Mouse (Mus musculus): Measurements from ENCODE around the gene Vmn2r50.
"Not testable (repeated sequence)": the region's sequence is repeated elsewhere in the genome, so short reads cannot be mapped to it uniquely, and the experiment has no call there.

The Vmn2r50 gene

DNA sequence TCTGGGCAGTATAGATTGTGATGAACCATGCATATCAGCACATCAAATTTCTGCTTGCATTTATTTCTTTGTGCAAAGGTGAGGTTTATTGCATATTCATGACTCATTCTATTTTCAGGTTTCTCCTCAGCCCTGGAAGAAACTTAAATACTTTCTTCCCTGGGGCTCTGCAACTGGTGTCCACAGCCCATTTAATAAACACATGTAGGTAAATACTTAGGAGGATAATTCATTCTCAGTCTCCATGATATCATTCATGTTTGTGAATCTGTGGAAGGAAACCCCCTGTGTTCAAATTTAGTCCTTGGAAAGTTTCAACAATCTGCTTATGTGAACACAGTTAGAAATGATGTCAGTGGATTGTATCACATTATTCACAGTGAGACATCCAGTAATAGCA lies at the start of gene Vmn2r50:
Vmn2r50 (minus strand) TSS at position 101 of the 400 bp plus-strand sequence.
- DNase-seq, result not testable (repeated sequence)

DNA sequence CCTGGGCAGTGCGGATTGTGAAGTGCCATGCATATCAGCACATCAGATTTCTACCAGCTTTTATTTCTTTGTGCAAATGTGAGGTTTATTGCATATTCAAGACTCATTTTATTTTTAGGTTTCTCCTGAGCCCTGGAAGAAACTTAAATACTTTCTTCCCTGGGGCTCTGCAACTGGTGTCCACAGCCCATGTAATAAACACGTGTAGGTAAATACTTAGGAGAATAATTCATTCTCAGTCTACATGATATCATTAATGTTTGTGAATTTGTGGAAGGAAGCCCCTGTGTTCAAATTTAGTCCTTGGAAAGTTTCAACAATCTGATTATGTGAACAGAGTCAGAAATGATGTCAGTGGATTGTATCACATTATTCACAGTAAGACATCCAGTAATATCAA lies 60.9 kb downstream of the Vmn2r50 start, which contains the start of gene Vmn2r49:
Vmn2r49 (minus strand) TSS at position 101 of the 400 bp plus-strand sequence.
- DNase-seq, result not testable (repeated sequence)
